In the genomic region with DNA sequence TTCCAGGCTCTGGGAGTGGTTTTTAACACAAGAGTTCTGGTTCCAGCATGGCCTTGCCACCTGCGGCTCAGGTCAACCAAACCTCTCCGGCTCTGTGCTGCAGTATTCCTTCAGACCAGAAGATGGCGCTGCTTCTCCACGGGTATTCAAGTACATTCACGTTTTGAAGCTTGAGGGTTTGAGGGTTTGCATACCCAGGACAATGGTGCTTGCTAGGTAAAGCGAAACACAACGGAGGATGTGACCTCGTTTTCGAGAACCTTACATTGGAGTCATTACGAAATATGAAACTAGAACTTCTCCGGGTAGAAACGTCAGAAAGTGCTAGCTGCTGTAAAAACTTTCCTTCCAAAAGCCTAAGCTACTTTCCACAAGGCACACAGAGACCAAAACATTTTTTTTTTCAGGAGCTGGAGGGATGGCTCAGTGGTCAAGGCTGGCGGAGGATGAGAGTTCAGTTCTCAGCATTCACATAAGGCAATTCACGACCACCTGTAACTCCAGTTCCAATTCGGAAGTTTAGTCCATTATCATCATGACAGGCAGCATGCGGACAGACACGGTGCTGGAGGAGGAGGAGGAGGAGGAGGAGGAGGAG, we compare ENCODE assay signal across 1 mouse cellular context.
TF ChIP-seq lines count a peak whose summit lies in the region.

No protein-coding gene starts in this region.

TF ChIP-seq in CH12.LX, 34 proteins besides CTCF, POLR2A, EP300 and RAD21 (continued from another document):
- peak; percentile 68 for TF ChIP-seq HCFC1 (IDR thresholded peaks at IDR 0.05; ENCODE audit: low read depth, low read length)
- no peak for TF ChIP-seq POLR2AphosphoS2 (IDR thresholded peaks at IDR 0.05; ENCODE audit: low read depth, low read length)
- peak; percentile 95 for TF ChIP-seq MAFK (IDR thresholded peaks at IDR 0.05; ENCODE audit: insufficient replicate concordance, low read length)
- TF ChIP-seq SMC3 (IDR thresholded peaks at IDR 0.05; ENCODE audit: low read depth, low read length), result peak; percentile 95
- 0 out of 2 replicates have a peak, but pooled peaks have one; percentile 49 for TF ChIP-seq NELFE (IDR thresholded peaks at IDR 0.05; ENCODE audit: low read depth, low read length)
- peak; percentile 91 for TF ChIP-seq MAX (IDR thresholded peaks at IDR 0.05; ENCODE audit: low read length)
- peak; percentile 84 for TF ChIP-seq MAZ (IDR thresholded peaks at IDR 0.05; ENCODE audit: low read depth, low read length)
- 0 out of 2 replicates have a peak, but pooled peaks have one; percentile 48 for TF ChIP-seq TBP (conservative IDR thresholded peaks at IDR 0.05; ENCODE audit: low read depth, low read length)
- TF ChIP-seq IRF4 (IDR thresholded peaks at IDR 0.05; ENCODE audit: low read depth, low read length), result peak; percentile 99
- TF ChIP-seq ZMIZ1 (IDR thresholded peaks at IDR 0.05; ENCODE audit: low read depth, low read length), result no peak
- peak; percentile 96 for TF ChIP-seq ETS1 (conservative IDR thresholded peaks at IDR 0.05; ENCODE audit: low read depth, low read length)
- no peak for TF ChIP-seq ZKSCAN1 (IDR thresholded peaks at IDR 0.05; ENCODE audit: borderline replicate concordance, low read depth, low read length)
- no peak for TF ChIP-seq USF2 (conservative IDR thresholded peaks at IDR 0.05; ENCODE audit: low read depth, low read length)
- TF ChIP-seq NRF1 (IDR thresholded peaks at IDR 0.05; ENCODE audit: low read depth, low read length), result 0 out of 2 replicates have a peak, but pooled peaks have one; percentile 33
- TF ChIP-seq JUN (IDR thresholded peaks at IDR 0.05; ENCODE audit: insufficient read depth, low read depth, low read length), result peak; percentile 96
- TF ChIP-seq PAX5 (IDR thresholded peaks at IDR 0.05; ENCODE audit: low read length), result no peak
- peak; percentile 99 for TF ChIP-seq JUND (conservative IDR thresholded peaks at IDR 0.05; ENCODE audit: low read depth, low read length)
- TF ChIP-seq BHLHE40 (IDR thresholded peaks at IDR 0.05; ENCODE audit: low read depth, low read length), result peak; percentile 98
- peak; percentile 97 for TF ChIP-seq MYC (IDR thresholded peaks at IDR 0.05; ENCODE audit: low read depth, low read length)
- TF ChIP-seq CHD1 (IDR thresholded peaks at IDR 0.05; ENCODE audit: low read depth, low read length), result no peak
- TF ChIP-seq RCOR1 (conservative IDR thresholded peaks at IDR 0.05; ENCODE audit: low read depth, low read length), result peak; percentile 99
- peak; percentile 72; the same call in 1 of the 2 replicates for TF ChIP-seq E2F4 (IDR thresholded peaks at IDR 0.05; ENCODE audit: insufficient replicate concordance, low read depth, low read length)
- peak; percentile 86 for TF ChIP-seq MEF2A (IDR thresholded peaks at IDR 0.05; ENCODE audit: borderline replicate concordance, low read depth, low read length)
- TF ChIP-seq USF1 (IDR thresholded peaks at IDR 0.05; ENCODE audit: low read depth, low read length), result no peak
TF ChIP-seq in CH12.LX: peak in this region for 25.
